Mouse (Mus musculus) spleen, adult 12 weeks (tissue): ENCODE results near the gene Clps.

Source experiments
- DNase-seq: peaks from one replicate; pipeline ENCODE4 v3.0.0; 2022; ENCODE audit warnings: low spot score

Clps gene

DNA sequence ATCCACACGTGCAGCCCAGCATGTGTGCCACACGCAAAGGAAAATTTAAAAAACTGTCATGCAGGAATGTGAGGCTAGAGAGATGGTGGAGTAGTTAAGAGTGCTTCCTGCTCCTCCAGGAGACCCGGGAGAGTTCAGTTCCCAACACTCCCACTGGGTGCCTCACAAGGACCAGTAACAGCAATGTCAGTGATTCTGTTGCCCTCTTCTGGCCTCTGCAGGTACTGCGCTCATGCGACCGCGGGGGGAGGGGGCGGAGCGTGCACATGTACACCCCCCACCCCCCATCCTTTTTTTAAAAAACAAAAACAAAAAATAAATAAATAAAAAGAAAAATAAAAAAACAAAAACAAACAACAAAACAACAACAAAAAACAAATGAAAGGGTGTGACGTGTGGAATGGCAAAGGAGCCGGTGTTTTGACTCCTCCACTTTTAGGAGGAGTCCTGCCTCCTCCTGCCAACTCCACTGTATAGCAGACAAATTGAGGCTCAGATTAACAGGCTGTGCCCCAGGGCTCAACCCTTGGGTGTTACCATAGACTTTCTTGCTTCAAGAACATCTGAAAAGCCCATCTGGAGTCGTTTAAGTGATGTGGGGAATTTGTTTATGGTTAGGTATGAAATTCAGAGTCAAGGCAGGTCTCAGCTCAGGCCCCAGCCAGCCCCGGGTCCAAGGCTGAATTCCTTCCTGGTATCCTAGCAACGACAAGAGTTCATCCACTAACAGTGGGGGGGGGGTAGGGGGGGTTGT is 7.3 kb downstream of the Clps start:
- DNase-seq, result peak; percentile 39

DNA sequence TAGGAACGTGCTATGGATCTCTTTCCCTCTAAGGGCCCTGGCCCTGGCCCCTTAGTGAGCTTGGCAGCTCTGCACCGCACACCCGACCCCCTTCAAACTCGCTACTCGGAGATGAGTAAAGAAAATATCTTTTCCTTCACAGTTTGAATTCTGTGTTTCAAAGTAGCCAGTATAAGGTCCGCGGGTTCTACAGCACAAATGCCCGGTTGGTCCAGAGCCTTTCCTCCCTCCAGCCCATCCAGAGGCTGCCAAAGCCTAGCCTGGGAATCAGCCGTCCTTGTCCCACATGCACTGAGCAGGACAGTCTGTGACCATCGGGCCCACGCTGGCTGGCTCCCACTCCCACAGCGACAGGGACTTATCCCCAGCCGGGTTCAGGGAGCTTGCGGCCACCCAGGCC is 11.5 kb downstream of the Clps start, which contains the start of gene Clpsl2:
Clpsl2 (plus strand) TSS at position 301 of the 400 bp plus-strand sequence.
- DNase-seq, result no peak

DNA sequence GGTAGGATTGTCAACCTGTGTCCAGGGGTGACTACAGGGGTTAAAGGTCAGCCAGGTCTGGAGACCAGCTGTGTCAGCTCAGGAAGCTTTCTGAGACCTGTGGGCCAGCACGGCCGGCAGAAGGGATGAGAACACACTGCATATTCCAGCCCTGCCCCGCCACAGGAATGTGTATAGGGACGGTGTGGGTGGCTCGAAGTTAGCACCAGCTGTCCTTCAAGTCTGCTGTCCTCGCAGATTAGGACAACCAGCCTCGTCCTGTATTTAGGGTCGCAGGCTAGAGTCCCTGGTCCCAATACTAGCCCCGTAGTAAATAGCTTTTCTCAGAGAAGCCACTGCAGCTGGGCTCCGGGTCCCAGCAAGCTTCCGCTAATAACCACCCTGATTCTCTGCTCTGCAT is 12.0 kb downstream of the Clps start:
- no peak for DNase-seq

DNA sequence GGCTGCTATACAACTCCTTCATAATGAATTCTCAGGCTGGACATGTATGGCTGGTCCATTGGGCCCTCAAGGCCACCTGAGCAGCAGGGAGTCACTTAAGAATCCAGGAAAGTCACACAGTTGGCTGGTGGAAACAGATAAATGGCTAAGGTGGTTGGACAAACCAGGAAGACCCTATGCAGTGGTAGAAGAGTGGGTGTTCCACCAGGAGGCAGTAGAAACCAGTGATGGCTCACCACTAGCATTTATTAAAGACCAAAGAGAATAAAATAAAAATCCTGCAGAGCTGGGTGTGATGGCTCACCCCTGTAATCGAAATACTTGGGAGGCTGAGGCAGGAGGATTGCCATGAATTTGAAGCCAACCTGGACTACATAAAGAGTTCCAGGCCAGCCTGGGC is 13.6 kb downstream of the Clps start:
- DNase-seq, result no peak

DNA sequence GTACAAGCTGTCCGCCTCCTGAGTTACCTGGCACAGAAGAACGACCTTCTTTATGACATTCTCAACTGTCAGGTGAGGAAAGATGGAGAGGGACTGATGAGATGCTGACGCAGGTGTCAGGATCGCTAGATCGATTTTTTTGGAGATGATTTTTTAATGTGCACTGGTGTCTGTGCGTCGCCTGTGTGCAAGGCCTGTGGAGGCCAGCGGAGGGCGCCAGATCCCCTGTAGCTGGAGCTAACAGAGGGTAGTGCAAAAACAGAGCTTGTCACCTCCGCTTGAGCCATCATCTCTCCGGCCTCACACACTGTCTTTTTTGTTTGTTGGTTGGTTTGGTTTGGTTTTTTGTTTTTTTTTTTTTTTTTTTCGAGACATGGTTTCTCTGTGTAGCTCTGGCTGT is 22.7 kb downstream of the Clps start:
- DNase-seq, result no peak

DNA sequence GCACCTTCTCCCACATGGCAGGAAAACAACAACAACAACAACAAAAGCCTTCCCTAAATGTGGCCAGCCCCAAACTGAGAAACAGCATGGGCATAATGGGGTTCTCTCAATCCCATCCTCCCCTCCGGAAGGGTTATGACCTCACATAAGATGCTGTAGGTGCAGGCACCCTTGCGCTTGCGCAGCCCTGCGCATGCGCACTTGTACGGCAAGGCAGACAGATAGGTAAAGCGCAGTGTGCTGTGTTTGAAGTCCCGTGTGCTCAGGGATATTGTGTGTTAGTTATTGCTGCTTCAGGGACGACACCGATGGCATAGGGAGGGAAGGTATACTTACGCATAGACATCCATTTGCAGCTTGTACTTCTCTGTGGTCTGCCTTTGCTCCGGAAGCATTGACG is 27.2 kb downstream of the Clps start:
- DNase-seq, result no peak

DNA sequence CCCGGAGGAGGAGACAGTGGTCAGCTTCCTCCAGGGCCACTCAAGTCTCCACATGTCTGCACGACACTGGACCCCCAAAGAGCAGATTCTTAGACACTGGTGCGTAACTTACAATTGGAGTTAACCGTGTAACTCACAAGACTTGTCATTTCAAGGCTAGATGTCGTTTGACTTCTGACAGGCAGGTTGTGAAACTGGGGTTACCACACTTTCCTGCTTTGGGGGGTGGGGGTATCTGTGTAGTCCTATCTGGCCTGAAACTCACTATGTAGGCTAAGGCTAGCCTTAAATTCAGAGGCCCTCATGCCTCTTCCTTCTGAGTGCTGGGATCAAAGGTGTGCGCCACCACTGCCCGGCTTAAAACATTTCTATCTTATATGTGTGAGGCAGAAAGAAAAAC is 28.0 kb downstream of the Clps start:
- DNase-seq, result no peak

DNA sequence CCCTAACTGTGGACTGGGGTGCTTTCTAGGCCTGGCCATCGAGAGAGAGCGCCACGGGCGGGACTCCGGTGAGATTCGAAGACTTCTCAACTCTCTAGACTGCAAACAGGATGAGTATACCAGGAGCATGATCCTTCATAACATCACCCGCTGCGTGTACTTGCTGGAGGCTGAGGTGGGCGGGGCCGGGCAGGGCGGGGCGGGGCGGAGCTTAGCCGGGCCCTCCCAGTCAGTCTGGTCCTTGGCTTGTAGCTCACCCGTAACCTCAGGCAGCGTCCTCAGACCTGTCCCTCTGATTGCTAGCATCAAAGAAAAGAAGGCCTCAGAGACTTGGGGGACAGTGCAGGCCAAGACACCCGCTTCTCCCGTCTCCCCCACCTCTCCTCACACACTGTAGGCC is 28.6 kb downstream of the Clps start:
- DNase-seq, result no peak

DNA sequence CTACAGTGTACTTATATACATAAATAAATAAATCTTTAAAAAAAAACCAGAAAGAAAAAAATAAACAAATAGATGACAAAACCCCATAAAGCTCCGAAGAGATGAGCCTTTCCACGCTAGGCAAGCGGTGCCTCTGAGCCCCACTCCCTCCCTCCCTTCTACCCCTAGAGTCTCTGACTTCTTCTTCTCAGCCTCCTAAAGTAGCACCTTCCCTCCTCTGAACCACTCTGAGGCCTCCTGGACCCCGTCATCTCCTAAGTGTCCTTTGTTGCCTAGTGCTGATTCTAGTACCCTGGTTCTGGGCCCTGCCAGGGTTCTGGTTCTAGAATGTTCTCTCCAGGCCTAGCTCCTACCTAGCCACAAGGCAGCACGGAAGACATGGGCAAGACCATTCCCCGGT is 30.1 kb downstream of the Clps start, which contains the start of gene Armc12:
Armc12 (plus strand) TSS at position 301 of the 400 bp plus-strand sequence.
- DNase-seq, result no peak

DNA sequence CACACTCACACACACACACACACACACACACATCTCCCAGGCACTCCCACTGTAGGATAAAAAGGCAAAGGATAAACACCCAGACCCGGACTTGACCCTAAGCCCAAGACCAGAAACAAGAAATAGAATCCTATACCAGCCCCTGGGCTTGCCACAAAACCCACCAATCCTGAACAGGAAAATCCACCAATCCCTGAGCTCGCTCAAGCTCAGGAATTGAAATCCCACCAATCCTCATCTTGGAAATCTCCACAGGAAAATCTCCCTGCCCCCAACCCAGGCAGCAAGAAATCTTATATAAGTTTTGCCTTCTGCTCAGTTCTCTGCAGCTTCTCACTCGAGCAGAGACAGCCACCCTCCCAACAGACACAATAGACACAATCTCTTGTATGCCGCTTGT is 31.4 kb downstream of the Clps start:
- no peak for DNase-seq

DNA sequence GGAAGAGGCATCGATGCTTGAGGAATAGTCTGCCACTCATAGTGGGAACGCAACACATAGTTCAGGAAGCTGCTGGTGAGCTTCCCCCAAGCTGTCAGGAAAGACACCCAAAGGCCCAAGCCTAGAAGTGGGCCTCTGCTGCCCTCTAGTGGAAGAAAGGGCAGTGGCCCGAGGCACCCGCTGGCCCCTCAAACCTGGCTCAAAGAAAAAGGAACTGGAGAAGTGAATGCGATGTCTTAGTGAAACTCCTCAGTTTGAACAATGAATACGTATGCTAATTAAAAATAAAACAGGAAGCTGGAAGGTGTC is 32.6 kb downstream of the Clps start:
- DNase-seq, result peak; percentile 67

DNA sequence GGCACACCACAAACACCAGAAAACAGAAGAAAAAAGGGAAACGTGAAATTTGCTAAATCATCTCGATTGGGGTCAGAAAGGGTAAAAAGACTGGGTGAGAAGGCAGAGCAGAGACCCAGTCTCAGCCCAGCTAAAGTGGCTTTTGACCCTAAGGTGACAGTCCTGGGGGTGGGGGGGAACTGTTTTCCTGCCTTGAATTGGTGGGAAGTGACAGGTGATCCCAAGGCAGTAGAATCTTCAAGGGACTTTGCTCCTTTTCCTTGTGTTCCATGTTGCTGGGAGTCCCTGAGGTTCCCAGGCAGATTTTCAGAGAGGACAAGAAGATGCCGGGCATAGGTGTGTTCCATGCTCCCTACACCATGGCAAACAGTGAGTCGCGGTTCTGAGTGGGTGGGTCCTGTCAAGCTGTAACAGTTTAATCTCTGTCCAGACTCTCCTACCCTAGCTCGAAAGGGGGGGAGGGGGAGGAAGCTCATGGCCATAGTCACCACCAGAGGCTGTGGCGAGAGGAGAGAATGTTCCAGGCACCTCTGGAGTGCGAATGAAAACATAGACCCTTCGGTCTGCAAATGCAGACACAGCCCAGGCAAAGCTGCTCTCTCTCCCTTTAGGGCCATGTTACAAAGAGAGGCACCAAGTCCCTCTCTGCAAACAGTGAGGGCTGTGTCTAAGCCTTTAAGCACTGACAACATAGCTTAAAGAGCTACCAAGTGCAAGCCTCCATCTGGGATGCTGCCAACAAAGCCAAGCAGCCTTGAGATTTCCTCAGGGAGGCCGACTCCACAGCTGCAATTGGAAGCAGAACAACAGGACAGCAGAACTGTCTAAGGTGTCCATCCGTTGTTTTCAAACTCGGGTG is 33.2 kb downstream of the Clps start:
- DNase-seq, result no peak

DNA sequence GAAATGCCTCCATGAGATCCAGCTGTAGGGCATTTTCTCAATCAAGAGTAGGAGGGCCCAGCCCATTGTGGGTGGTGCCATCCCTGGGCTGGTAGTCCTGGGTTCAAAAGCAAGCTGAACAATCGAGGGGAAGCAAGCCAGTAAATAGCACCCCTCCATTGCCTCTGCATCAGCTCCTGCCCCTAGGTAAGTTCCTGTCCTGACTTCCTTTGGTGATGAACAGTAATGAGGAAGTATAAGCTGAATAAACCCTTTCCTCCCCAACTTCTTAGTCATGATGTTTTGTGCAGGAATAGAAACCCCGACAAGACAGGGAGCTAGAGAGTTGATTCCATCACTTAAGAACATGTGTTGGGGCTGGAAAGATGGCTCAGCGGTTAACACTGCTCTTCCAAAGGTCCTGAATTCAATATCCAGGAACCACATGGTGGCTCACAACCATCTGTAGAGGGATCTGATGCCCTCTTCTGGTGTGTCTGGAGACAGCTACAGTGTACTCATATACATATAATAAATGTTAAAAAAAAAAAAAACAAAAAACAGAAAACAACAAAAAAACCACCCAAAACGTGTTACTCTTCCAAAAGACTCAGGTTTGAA is 35.6 kb downstream of the Clps start:
- no peak for DNase-seq

DNA sequence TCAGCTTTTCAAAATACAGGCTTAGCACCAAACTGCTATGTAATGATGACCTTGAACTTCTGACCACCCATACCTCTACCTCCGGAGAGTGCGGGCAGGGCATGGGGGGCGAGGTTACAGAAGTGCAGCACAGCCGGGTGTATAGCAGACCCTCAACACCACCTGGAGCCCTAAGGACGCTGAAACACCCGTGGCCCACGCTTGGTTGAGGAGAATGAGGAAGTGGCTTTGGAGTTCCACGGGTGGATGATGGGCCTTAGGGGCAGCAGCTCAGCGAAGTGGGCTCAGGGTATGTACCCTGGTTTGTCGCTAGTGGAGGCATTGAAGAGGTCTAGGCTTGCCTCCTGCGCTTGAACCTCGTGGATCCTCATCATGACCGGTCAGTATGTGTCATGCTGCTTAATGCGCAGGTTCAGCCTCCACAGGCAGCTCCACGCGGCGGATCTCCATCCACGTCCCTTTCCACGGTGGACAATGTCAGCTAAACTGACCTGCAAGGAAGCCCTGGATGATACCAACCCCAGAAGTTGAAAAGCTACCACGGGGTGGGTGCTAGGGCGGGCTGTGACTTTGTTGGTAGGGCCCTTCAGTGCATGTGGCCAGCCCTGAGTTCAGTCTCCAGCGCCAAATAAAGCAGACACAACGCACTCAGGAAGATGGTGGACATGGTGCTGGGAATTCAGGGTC is 36.4 kb downstream of the Clps start:
- no peak for DNase-seq

DNA sequence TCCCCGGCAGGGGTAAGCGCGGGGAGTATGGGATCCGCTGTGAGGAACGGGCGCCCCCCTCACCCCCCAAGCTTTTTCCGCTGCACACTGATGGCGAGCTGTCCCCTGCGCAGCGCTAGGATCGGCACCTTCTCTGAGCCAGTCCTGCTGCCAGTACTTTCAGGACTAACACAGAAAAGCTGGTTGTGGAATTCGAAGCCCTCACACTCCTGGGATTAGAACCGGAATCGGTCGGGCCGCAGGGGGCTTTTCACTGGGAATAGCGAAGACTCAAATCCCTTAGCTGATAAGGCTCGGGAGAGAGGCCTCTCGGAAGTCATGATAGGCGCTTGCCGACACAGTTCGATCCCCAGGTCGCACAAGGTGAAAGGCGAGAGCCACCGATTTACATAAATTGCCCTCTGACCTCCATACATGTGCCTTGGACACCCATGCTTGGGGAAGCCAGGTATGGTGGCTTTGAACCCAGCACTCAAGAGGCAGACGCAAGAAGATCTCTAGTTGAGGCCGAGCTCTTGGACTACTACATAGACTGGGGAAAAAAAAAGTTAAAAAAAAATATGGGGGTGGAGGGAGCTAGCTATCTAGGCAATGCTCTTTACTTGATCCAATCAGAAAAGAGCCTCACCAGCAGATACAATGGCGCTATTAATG is 37.1 kb downstream of the Clps start:
- DNase-seq, result peak; percentile 10

DNA sequence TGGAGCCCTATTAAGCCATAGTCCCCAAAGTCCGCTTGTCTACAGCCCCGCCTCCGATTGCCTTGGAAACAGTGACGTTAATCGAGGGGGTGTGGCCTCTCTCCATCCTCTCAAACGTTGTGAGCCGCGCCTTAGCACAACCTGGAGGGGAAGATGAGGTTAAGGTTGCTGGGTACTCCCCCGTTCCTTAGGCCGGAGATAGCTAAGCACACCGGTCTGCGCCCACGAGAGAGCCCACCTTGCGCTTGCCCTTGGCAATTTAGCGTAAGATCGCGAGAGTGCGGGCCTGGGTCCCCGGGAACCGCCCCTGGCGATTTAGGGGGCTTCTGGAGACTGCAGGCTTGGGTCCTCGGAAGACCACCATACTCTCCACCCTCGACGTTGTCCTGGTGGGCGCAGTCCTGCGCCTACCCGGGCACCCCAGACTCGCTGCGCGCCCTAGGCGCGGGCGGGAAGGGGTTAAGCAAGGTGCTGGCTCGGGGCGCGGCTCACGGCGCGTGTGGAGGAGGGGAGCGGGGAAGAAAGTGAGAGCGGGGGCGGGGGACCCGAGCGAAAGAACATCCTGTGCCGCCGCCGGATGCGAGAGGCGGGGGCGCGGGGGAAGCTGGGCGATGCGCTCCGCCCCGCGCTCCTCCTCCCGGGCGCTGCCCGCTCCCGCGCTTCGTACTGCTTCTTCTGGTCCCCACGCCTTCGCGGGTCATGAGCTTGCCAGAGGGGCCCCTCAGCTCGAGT is 37.8 kb downstream of the Clps start:
- peak; percentile 74 for DNase-seq

DNA sequence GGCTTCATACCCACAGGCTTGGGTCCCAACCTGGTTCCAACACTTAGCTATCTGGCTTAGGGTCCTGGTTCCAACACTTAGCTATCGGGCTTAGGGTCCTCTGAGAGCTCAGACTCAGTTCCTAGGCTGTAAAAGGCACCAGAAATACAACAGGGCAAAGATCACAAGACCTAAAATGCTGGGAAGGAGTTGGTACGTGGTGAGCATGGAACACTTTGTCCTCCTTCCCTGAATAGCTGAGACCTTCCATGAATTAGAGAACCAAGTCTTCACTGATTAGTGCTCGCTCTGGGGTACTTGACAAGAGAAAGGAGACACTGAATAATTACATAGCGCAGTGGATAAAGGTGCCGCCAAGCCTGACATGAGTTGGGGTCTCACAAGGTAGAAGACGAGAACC is 38.6 kb downstream of the Clps start:
- no peak for DNase-seq

DNA sequence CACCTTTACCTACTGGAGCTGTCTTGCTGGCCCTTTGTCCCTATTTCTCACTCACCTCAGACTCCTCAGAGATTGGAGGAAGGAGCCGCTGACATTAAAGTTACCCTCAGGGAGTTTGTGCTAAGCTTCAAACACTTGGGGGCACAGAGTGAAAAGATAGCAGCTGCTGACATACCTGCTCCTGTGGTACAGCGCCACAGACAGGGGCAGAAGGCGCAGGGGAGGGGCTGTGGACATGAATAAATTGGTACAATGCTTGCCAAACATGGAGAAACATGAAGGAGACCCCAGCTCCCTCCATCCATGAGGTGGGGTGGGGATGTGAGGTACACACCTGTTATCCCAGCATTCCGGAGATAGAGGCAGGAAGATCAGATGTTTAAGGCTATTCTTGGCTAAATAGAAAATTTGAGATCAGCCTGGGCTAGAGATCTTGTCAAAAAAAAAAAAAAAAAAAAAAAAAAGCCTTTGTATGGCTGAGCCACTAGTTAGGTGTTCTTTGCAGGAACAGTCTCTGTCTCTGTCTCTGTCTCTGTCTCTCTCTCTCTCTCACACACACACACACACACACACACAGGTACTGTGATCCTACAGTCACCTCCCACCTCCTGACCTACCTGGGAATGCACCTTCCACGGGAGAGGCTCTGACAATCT is 39.4 kb downstream of the Clps start:
- no peak for DNase-seq

DNA sequence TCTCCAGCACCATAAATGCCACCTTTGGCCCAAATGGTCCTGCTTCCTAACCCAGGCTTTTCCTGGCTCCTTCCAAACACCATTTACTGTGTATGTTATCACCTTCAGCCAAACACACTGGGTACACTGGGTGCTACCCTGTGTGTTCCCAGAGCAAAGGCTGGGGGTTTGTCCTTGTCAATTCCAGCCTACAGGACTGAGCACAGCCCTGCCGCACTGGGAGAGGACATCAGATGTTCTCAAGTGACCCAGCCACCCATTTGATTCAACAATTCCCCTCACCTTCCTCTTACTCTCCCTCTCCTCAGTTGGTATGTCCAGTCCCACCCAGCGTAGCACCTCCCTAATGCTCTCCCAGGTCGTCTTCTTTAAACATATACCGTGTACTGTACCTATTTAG is 40.0 kb downstream of the Clps start:
- DNase-seq, result no peak

DNA sequence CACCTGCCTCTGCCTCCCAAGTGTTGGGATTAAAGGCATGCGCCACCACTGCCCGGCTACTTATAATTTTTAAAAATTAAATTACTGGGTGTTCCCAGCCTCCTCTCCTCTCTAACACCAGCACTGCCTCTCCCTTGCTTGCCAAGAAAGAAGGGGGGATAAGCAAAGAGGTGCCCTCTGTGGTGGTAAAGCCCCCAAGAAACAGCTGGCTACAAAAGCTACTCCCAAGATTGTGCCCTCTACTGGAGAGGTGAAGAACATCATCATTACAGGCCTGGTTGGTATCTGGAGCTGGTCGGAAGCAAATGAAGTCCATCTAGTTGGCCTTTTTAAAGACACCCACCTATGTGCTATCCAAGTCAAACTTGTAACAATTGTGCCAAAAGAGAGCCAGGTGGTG is 40.7 kb downstream of the Clps start:
- DNase-seq, result no peak

DNA sequence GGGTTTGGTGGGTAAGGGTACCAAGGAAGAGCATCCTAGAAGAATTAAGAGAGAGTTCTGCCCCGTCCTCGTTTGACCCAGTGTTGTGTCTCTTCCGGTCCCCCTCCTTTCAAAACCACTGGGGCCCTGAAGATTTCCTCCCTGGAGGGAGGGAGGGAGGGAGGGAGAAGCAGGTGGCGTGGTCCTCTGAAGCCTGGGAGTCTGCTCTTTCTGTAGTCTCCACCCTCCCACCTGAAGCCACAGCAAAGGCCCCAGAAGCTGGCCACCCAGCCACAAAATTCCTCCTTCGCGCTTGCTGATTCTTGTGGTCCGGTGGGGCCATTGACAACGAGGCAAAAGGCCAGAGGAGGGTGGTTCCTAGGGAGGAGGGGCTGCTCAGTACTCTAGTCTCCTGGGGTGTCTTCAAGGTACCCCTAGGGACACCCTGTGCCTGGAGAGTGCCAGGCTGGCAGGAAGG is 41.9 kb downstream of the Clps start:
- no peak for DNase-seq
